Mouse (Mus musculus) C2C12 (cell line): ENCODE measurements at regions not wholly inside any gene's neighbourhood (a gene's known extent, or its start where the extent isn't known, plus 50 kb on each side); places are given as distances from the start of the nearest gene placed in this dataset.

Source experiments
- H3K27me3 ChIP-seq: one replicate; pipeline ENCODE4 v1.6.1; 2011; ENCODE audit not compliant: control insufficient read depth, insufficient read depth, insufficient read length
- H3K36me3 ChIP-seq: one replicate; pipeline ENCODE4 v1.6.1; 2011; ENCODE audit not compliant: control insufficient read depth, insufficient read depth
- H3K4me3 ChIP-seq: one replicate; pipeline ENCODE4 v1.5.1; 2011; ENCODE audit warnings: mild to moderate bottlenecking, control low read depth; ENCODE audit not compliant: poor library complexity, insufficient read depth, severe bottlenecking
- H3K79me2 ChIP-seq: one replicate; pipeline ENCODE4 v1.6.1; 2011; ENCODE audit not compliant: control insufficient read depth, insufficient read depth
- H3K79me3 ChIP-seq: one replicate; pipeline ENCODE4 v1.6.1; 2011; ENCODE audit warnings: low read depth, control low read depth
- H3ac ChIP-seq: one replicate; pipeline ENCODE3; 2011; ENCODE audit warnings: low read depth; ENCODE audit not compliant: control insufficient read depth, insufficient read length
- CEBPB ChIP-seq: IDR thresholded peaks from one replicate; pipeline ENCODE4 v1.6.1; 2011; ENCODE audit warnings: low read depth, mild to moderate bottlenecking, control low read depth, moderate library complexity
- CTCF ChIP-seq: IDR thresholded peaks from one replicate; pipeline ENCODE4 v1.5.1; 2011; ENCODE audit not compliant: control insufficient read depth, insufficient read depth, insufficient read length
- FOSL1 ChIP-seq: IDR thresholded peaks from one replicate; pipeline ENCODE4 v1.8.0; 2011; ENCODE audit warnings: mild to moderate bottlenecking, low read length; ENCODE audit not compliant: poor library complexity, insufficient read depth, severe bottlenecking
- MAX ChIP-seq: IDR thresholded peaks from one replicate; pipeline ENCODE4 v1.6.1; 2011; ENCODE audit warnings: mild to moderate bottlenecking, control low read depth
- MYOD1 ChIP-seq: IDR thresholded peaks from one replicate; pipeline ENCODE4 v1.6.1; 2011; ENCODE audit warnings: low read depth; ENCODE audit not compliant: control insufficient read depth, insufficient read length
- MYOG ChIP-seq: IDR thresholded peaks from one replicate; pipeline ENCODE4 v1.6.1; 2011; ENCODE audit not compliant: control insufficient read depth, insufficient read length; ENCODE audit errors: extremely low read depth
- USF1 ChIP-seq: IDR thresholded peaks from one replicate; pipeline ENCODE4 v1.6.1; 2011; ENCODE audit warnings: low read depth, mild to moderate bottlenecking, control low read depth, moderate library complexity

DNA sequence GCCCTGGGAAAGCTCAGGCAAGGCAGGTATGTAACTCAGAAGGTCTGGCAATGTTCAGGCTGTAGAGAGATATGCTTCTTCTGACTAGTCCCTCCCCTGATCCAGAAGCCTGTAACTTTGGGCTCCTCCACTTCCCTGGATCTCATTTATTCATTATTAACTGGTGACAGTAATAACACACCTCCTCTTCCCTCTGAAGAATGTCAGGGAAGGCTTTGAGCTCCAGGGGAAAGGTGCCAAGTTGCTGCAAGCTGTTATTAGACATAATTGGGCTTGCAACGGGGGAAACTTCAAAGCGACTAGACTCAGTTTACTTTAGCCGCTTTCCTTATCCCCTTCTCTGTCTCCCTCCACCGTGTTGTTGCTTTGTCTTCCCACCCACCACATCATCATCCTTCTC is 75.6 kb upstream of the Tmprss2 start:
- H3K4me3 ChIP-seq = no peak overlapping the region
- H3ac ChIP-seq = no peak overlapping the region
- H3K79me3 ChIP-seq = no peaks in the 10 kb centered on the region
- no peaks in the 10 kb centered on the region for H3K79me2 ChIP-seq
- TF ChIP-seq USF1 = no peak
- TF ChIP-seq CTCF = no peak
- no peak for TF ChIP-seq MAX
- TF ChIP-seq FOSL1 = no peak
- no peak for TF ChIP-seq MYOG
- TF ChIP-seq CEBPB = no peak
- TF ChIP-seq MYOD1 = no peak
- no peaks in the 10 kb centered on the region for H3K27me3 ChIP-seq
- H3K36me3 ChIP-seq = no peaks in the 10 kb centered on the region

DNA sequence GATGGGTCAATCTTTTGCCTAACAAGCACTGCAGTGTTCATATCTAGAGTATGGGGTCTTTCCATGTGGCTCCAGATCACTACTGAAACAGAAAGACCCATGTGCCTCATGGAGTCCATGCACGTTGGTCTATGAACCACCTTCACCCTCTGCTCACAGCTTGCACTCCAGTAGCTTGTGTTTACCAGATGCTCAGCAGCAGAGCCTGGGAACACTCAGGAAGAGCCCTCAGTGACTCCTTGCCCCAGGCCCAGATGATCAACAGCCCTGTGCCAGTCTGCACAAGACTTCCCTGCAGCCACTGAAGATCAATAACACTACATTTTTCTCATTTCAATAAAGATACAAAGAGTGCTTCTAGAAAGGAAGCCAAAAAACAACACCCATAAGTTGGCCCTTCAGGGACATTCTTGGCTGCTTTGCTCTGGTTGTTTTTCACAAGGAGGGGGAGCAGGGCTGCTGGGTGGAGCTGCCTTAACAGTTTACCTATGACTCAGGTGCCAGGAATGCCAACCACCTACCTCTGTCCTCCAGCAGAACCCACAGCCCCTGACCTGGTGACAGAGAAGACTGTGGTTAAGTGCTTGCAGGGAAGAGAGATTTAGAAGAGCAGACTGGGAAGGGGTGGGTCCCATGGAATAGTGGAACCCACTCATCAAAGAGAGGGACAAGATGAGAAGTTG is 74.7 kb upstream of the Tmprss2 start:
- H3K79me3 ChIP-seq = no peaks in the 10 kb centered on the region

DNA sequence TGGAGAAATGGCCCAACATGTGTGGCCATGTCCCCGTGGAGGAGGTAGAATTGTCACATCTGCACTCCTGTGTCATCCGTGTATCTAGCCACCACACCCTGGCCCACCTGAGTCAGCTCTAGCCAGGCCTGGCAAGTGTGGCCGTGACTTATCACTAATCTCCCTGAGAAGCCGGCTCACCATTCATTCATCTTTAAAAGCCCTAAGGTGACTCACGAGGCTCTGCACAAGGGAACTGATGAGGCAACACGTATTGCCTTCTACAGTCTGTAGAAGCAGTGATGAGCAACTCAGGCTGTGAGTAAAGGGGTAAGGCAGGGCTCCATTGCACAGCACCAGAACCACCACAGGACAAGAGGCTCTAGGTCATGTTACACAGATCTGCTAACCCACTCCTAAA is 70.2 kb upstream of the Tmprss2 start:
- Histone ChIP-seq H3K79me3 (no peaks in the 10 kb centered on the region), H3K79me2 (no peaks in the 10 kb centered on the region), H3K4me3 (no peak overlapping the region), H3K27me3 (no peaks in the 10 kb centered on the region), H3ac (no peak overlapping the region), H3K36me3 (no peaks in the 10 kb centered on the region)
- TF ChIP-seq MAX (no peak), CEBPB (peak; percentile 90), FOSL1 (peak; percentile 41), CTCF (no peak), MYOD1 (no peak)

More for the DNA sequence above, 74.7 kb upstream of the Tmprss2 start:
- H3K27me3 ChIP-seq = no peaks in the 10 kb centered on the region
- H3K79me2 ChIP-seq = no peaks in the 10 kb centered on the region
- TF ChIP-seq USF1 (no peak), FOSL1 (no peak), MYOG (no peak), CTCF (no peak)
- no peak overlapping the region for H3K4me3 ChIP-seq
- H3K36me3 ChIP-seq = no peaks in the 10 kb centered on the region
- no peak overlapping the region for H3ac ChIP-seq

DNA sequence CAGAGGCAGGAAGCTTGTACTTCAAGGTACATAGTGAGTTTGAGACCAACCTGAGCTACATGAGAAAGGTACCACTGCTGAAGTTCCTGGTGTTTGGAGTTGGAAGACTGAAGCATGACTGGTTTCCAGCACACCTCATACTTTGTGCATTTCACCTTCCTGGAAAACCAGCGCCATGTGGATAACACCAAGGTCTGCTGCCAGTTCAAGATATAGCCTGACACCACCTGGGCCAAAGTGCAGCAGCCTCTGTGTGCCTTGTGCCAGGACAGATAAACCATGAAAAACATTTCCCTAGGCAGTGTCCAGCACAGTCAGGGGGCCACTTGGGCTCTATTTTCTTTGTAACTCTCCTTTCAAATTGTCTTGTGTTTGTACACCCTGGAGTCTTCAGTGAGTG is 68.8 kb upstream of the Tmprss2 start:
- Histone ChIP-seq H3ac (no peak overlapping the region), H3K27me3 (no peaks in the 10 kb centered on the region), H3K79me2 (no peaks in the 10 kb centered on the region), H3K36me3 (no peaks in the 10 kb centered on the region), H3K4me3 (no peak overlapping the region), H3K79me3 (no peaks in the 10 kb centered on the region)
- TF ChIP-seq FOSL1 = no peak
- no peak for TF ChIP-seq CEBPB

GRCm38 (mm10) chr16:97679252-97679651 is 68.3 kb upstream of the Tmprss2 start:
- Histone ChIP-seq H3K4me3 (no peak overlapping the region), H3K36me3 (no peaks in the 10 kb centered on the region), H3ac (no peak overlapping the region), H3K79me2 (no peaks in the 10 kb centered on the region), H3K79me3 (no peaks in the 10 kb centered on the region), H3K27me3 (no peaks in the 10 kb centered on the region)
- TF ChIP-seq FOSL1 (no peak), MAX (no peak), CEBPB (no peak), USF1 (no peak), MYOG (no peak), CTCF (no peak), MYOD1 (no peak)

DNA sequence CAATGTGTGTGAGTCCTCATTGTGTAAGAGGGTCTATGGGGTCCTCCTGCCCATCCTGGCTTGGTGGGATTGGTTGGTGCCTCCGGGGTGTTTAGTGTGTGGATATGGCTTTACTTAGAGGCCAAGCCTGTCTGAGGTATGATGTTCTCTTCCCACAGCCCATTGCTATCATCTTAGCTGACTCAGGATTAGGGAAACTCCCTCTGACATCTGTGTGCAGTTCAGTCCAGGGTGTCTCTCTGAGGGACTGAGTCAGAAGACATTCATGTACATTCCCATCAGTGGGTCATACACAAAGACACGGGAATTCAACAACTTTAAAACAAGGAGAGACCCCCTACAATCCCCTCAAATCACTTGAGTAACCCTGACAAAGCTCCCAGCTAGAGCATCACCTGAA is 66.6 kb upstream of the Tmprss2 start:
- Histone ChIP-seq H3ac (no peak overlapping the region), H3K27me3 (no peaks in the 10 kb centered on the region), H3K79me3 (no peaks in the 10 kb centered on the region), H3K36me3 (no peaks in the 10 kb centered on the region), H3K79me2 (no peaks in the 10 kb centered on the region), H3K4me3 (no peak overlapping the region)
- TF ChIP-seq CTCF (no peak), MYOD1 (no peak), FOSL1 (no peak), MYOG (no peak), CEBPB (no peak), MAX (no peak), USF1 (no peak)
